Mouse (Mus musculus) midbrain, embryonic 11.5 days (tissue): ENCODE results near the gene Kdelc1. TPM values are rescaled to one million over a fixed set of nuclear protein-coding genes. Genes with fewer than 3 reads are reported as not detected.

Source experiments
- ATAC-seq: fragments of 200-750 bp; cut with Nextera tagmentation; 2 replicates; pipeline ENCODE4 v1.8.0; 2017; ENCODE audit warnings: moderate TSS enrichment, moderate library complexity; ENCODE audit not compliant: low FRiP score
- DNase-seq: peaks from one replicate; pipeline ENCODE4 v3.0.0; 2015; ENCODE audit warnings: low spot score; ENCODE audit errors: missing footprints
- H3K27ac ChIP-seq: fragments of 300-500 bp; sonication (generic); 2 replicates; pipeline ENCODE4 v1.5.1; 2014; ENCODE audit warnings: low read depth, low read length
- H3K27me3 ChIP-seq: fragments of 300-500 bp; sonication (generic); 2 replicates; pipeline ENCODE4 v1.6.1; 2014; ENCODE audit warnings: mild to moderate bottlenecking, low read length, moderate library complexity, mixed read lengths; ENCODE audit not compliant: control insufficient read depth, insufficient read depth
- H3K36me3 ChIP-seq: fragments of 300-500 bp; sonication (generic); 2 replicates; pipeline ENCODE4 v1.6.1; 2014; ENCODE audit warnings: mild to moderate bottlenecking, low read length, moderate library complexity, mixed read lengths; ENCODE audit not compliant: control insufficient read depth, insufficient read depth
- H3K4me1 ChIP-seq: fragments of 300-500 bp; sonication (generic); 2 replicates; pipeline ENCODE4 v1.6.1; 2014; ENCODE audit warnings: low read length; ENCODE audit not compliant: control insufficient read depth, insufficient read depth
- H3K4me2 ChIP-seq: fragments of 300-500 bp; sonication (generic); 2 replicates; pipeline ENCODE4 v1.6.1; 2014; ENCODE audit warnings: mild to moderate bottlenecking, moderate library complexity
- H3K4me3 ChIP-seq: fragments of 300-500 bp; sonication (generic); 2 replicates; pipeline ENCODE4 v1.5.1; 2014; ENCODE audit warnings: low read depth, low read length
- H3K9ac ChIP-seq: fragments of 300-500 bp; sonication (generic); 2 replicates; pipeline ENCODE4 v1.6.1; 2014; ENCODE audit warnings: low read length
- H3K9me3 ChIP-seq: fragments of 300-500 bp; sonication (generic); 2 replicates; pipeline ENCODE4 v1.6.1; 2016; ENCODE audit warnings: low read length; ENCODE audit not compliant: control insufficient read depth
- WGBS: fragments of 180-500 bp; shearing (Covaris S2); extraction: QIAGEN DNeasy Blood & Tissue Kit; methylation state at CpG from one replicate; pipeline ENCODE4 v1.1.7; 2014; 5-methylcytosine and 5-hydroxymethylcytosine counted together
- polyA plus RNA-seq: library from polyadenylated mRNA; unstranded; fragments of >200 nt; fragmentation: Nextera tagmentation; extraction: Ambion mirVana; gene quantifications from 2 replicates; pipeline ENCODE4 v1.2.1, GENCODE M21; 2014

The Kdelc1 gene
- polyA plus RNA-seq, 1 experiment from 2014 or later: 56.8 TPM

- Histone ChIP-seq H3K36me3 (no peaks in the 10 kb centered on the region), H3K4me3 (no peak overlapping the region), H3K9me3 (no peaks in the 10 kb centered on the region), H3K4me2 (no peak overlapping the region), H3K4me1 (no peaks in the 10 kb centered on the region), H3K27me3 (no peaks in the 10 kb centered on the region), H3K9ac (no peak overlapping the region), H3K27ac (no peak overlapping the region)
- ATAC-seq (no peak), DNase-seq (no peak)
- WGBS: 86% methylated on average over 5 of the region's 5 CpGs
Observed at GRCm38 (mm10) chr1:44142747-44143146, 24.1 kb upstream of the Kdelc1 start.

- no peak overlapping the region for H3K9ac ChIP-seq
- no peak overlapping the region for H3K27ac ChIP-seq
- 88% methylated on average over 4 of the region's 4 CpGs for WGBS
- DNase-seq: no peak
- no peaks in the 10 kb centered on the region for H3K27me3 ChIP-seq
- no peaks in the 10 kb centered on the region for H3K9me3 ChIP-seq
- H3K4me1 ChIP-seq: no peaks in the 10 kb centered on the region
- H3K4me2 ChIP-seq: no peak overlapping the region
- no peaks in the 10 kb centered on the region for H3K36me3 ChIP-seq
- no peak overlapping the region for H3K4me3 ChIP-seq
- ATAC-seq: no peak
Observed at GRCm38 (mm10) chr1:44140232-44140631, 21.6 kb upstream of the Kdelc1 start.

GRCm38 (mm10) chr1:44129929-44130581 lies 11.4 kb upstream of the Kdelc1 start:
- H3K27me3 ChIP-seq: no peaks in the 10 kb centered on the region
- no peaks in the 10 kb centered on the region for H3K36me3 ChIP-seq
- no peak overlapping the region for H3K9ac ChIP-seq
- H3K27ac ChIP-seq: no peak overlapping the region
- DNase-seq: no peak
- no peaks in the 10 kb centered on the region for H3K4me1 ChIP-seq
- H3K4me3 ChIP-seq: no peak overlapping the region
- H3K4me2 ChIP-seq: no peak overlapping the region
- WGBS: 93% methylated on average over 4 of the region's 4 CpGs
- no peaks in the 10 kb centered on the region for H3K9me3 ChIP-seq
- ATAC-seq: no peak

GRCm38 (mm10) chr1:44125590-44125989 lies 7.0 kb upstream of the Kdelc1 start:
- Histone ChIP-seq H3K27ac (no peak overlapping the region), H3K9me3 (no peaks in the 10 kb centered on the region), H3K4me1 (no peaks in the 10 kb centered on the region), H3K4me3 (no peak overlapping the region), H3K9ac (no peak overlapping the region), H3K36me3 (no peaks in the 10 kb centered on the region), H3K27me3 (no peaks in the 10 kb centered on the region), H3K4me2 (no peak overlapping the region)
- ATAC-seq: no peak
- DNase-seq: no peak
- 88% methylated on average over 4 of the region's 4 CpGs for WGBS

GRCm38 (mm10) chr1:44122256-44122655 lies 3.6 kb upstream of the Kdelc1 start:
- H3K27me3 ChIP-seq: no peaks in the 10 kb centered on the region
- H3K4me3 ChIP-seq: no peak overlapping the region
- no peak for ATAC-seq
- H3K9ac ChIP-seq: no peak overlapping the region
- no peak overlapping the region for H3K4me2 ChIP-seq
- no peaks in the 10 kb centered on the region for H3K9me3 ChIP-seq
- no peak overlapping the region for H3K27ac ChIP-seq
- WGBS: 90% methylated on average over 3 of the region's 3 CpGs
- peaks cover 6% of the 10 kb centered on the region; the same call in 1 of the 2 replicates for H3K4me1 ChIP-seq
- H3K36me3 ChIP-seq: no peaks in the 10 kb centered on the region
- DNase-seq: no peak

GRCm38 (mm10) chr1:44120074-44120406 lies 1.4 kb upstream of the Kdelc1 start:
- whole genome bisulfite sequencing: 8% methylated on average over 6 of the region's 6 CpGs
- ATAC-seq (no peak), DNase-seq (no peak)
- Histone ChIP-seq H3K36me3 (no peaks in the 10 kb centered on the region), H3K27me3 (no peaks in the 10 kb centered on the region), H3K27ac (peak overlapping the region; percentile 93), H3K9me3 (no peaks in the 10 kb centered on the region), H3K4me3 (peak overlapping the region; percentile 69), H3K9ac (peak overlapping the region; percentile 75), H3K4me1 (peaks cover 6% of the 10 kb centered on the region; the same call in 1 of the 2 replicates), H3K4me2 (peak overlapping the region; percentile 81)

GRCm38 (mm10) chr1:44119201-44120073 lies 829 bp upstream of the Kdelc1 start:
- H3K4me1 ChIP-seq: peaks cover 6% of the 10 kb centered on the region; the same call in 1 of the 2 replicates
- WGBS: 1% methylated on average over 42 of the region's 43 CpGs
- peak; percentile 97 for DNase-seq
- H3K27me3 ChIP-seq: no peaks in the 10 kb centered on the region
- peak overlapping the region; percentile 93 for H3K27ac ChIP-seq
- H3K36me3 ChIP-seq: no peaks in the 10 kb centered on the region
- ATAC-seq: peak; percentile 89
- peak overlapping the region; percentile 75 for H3K9ac ChIP-seq
- peak overlapping the region; percentile 81 for H3K4me2 ChIP-seq
- H3K4me3 ChIP-seq: peak overlapping the region; percentile 69
- no peaks in the 10 kb centered on the region for H3K9me3 ChIP-seq

GRCm38 (mm10) chr1:44117571-44117970 lies 1.0 kb downstream of the Kdelc1 start:
- ATAC-seq: no peak
- no peak overlapping the region for H3K4me3 ChIP-seq
- H3K4me1 ChIP-seq: peaks cover 6% of the 10 kb centered on the region; the same call in 1 of the 2 replicates
- H3K4me2 ChIP-seq: peak overlapping the region; percentile 81
- no peak for DNase-seq
- H3K9me3 ChIP-seq: no peaks in the 10 kb centered on the region
- peaks cover 2% of the 10 kb centered on the region; the same call in 1 of the 2 replicates for H3K36me3 ChIP-seq
- no peak overlapping the region for H3K27ac ChIP-seq
- no peaks in the 10 kb centered on the region for H3K27me3 ChIP-seq
- no peak overlapping the region for H3K9ac ChIP-seq

GRCm38 (mm10) chr1:44102939-44103338 lies 15.7 kb downstream of the Kdelc1 start:
- Histone ChIP-seq H3K9ac (peak overlapping the region; percentile 83), H3K4me2 (peak overlapping the region; percentile 54), H3K27me3 (no peaks in the 10 kb centered on the region), H3K4me1 (peaks cover 9% of the 10 kb centered on the region; the same call in 1 of the 2 replicates), H3K36me3 (peaks cover 1% of the 10 kb centered on the region; the same call in 1 of the 2 replicates), H3K9me3 (no peaks in the 10 kb centered on the region), H3K27ac (no peak overlapping the region), H3K4me3 (peak overlapping the region; percentile 83)
- 17% methylated on average over 5 of the region's 5 CpGs for WGBS
- DNase-seq (peak; percentile 89), ATAC-seq (peak; percentile 12; the same call in 1 of the 2 replicates)
